Mouse (Mus musculus): ENCODE data around the gene Gatad2a. TPM values are rescaled to one million over a fixed set of nuclear protein-coding genes. Genes with fewer than 3 reads are reported as not detected.

Gene Gatad2a
- polyA plus RNA-seq, 1 experiment from 2014 or later: 57.4 TPM

GRCm38 (mm10) chr8:69861251-69861650 is 134.9 kb downstream of the Gatad2a start:
- ATAC-seq (replicated peaks; ENCODE audit: low FRiP score, low TSS enrichment, low read depth): no peak
- Histone ChIP-seq H3K4me1 (replicated peaks; ENCODE audit: control insufficient read depth, insufficient read depth, low read length) (no peaks in the 10 kb centered on the region), H3K4me3 (ENCODE audit: low read depth, low read length) (no peak overlapping the region), H3K27ac (ENCODE audit: low read depth) (no peak overlapping the region), H3K9me3 (ENCODE audit: control insufficient read depth, low read length) (no peaks in the 10 kb centered on the region), H3K36me3 (ENCODE audit: control insufficient read depth, insufficient read depth, low read length) (no peaks in the 10 kb centered on the region), H3K4me2 (ENCODE audit: low read length) (no peak overlapping the region), H3K27me3 (replicated peaks; ENCODE audit: control insufficient read depth, insufficient read depth, low read length) (no peaks in the 10 kb centered on the region), H3K9ac (ENCODE audit: low read length) (no peak overlapping the region)
- 69% methylated on average over 2 of the region's 2 CpGs for WGBS
- DNase-seq (ENCODE audit: low spot score): no peak

GRCm38 (mm10) chr8:69860807-69861206 is 135.4 kb downstream of the Gatad2a start:
- Histone ChIP-seq H3K4me1 (replicated peaks; ENCODE audit: control insufficient read depth, insufficient read depth, low read length) (no peaks in the 10 kb centered on the region), H3K4me3 (ENCODE audit: low read depth, low read length) (no peak overlapping the region), H3K4me2 (ENCODE audit: low read length) (no peak overlapping the region), H3K27ac (ENCODE audit: low read depth) (no peak overlapping the region), H3K9me3 (ENCODE audit: control insufficient read depth, low read length) (no peaks in the 10 kb centered on the region), H3K27me3 (replicated peaks; ENCODE audit: control insufficient read depth, insufficient read depth, low read length) (no peaks in the 10 kb centered on the region), H3K36me3 (ENCODE audit: control insufficient read depth, insufficient read depth, low read length) (no peaks in the 10 kb centered on the region), H3K9ac (ENCODE audit: low read length) (no peak overlapping the region)
- 58% methylated on average over 4 of the region's 4 CpGs for WGBS
- ATAC-seq (replicated peaks; ENCODE audit: low FRiP score, low TSS enrichment, low read depth) (no peak), DNase-seq (ENCODE audit: low spot score) (no peak)

Other genes starting within 250 kb of the Gatad2a start
- 5.6 and 5.8 TPM in 2 replicates for gene Zfp963, start 246.4 kb downstream of the Gatad2a start, polyA plus RNA-seq (2014; fragmentation: Nextera tagmentation; extraction: Ambion mirVana)
- 0.73 and 1.3 TPM in 2 replicates for gene Gm20422, start 221.5 kb downstream of the Gatad2a start, polyA plus RNA-seq (2014; fragmentation: Nextera tagmentation; extraction: Ambion mirVana)
- gene Atp13a1, start 205.2 kb downstream of the Gatad2a start, polyA plus RNA-seq (2014; fragmentation: Nextera tagmentation; extraction: Ambion mirVana): 52.6 and 55.9 TPM in 2 replicates
- 27.4 and 27.5 TPM in 2 replicates for gene Zfp866, start 205.2 kb downstream of the Gatad2a start, polyA plus RNA-seq (2014; fragmentation: Nextera tagmentation; extraction: Ambion mirVana)
- 10.4 and 12.3 TPM in 2 replicates for gene Gmip, start 187.7 kb downstream of the Gatad2a start, polyA plus RNA-seq (2014; fragmentation: Nextera tagmentation; extraction: Ambion mirVana)
- 1.0 and 1.2 TPM in 2 replicates for gene Lpar2, start 174.0 kb downstream of the Gatad2a start, polyA plus RNA-seq (2014; fragmentation: Nextera tagmentation; extraction: Ambion mirVana)
- gene Pbx4, start 163.9 kb downstream of the Gatad2a start, polyA plus RNA-seq (2014; fragmentation: Nextera tagmentation; extraction: Ambion mirVana): 5.7 and 6.3 TPM in 2 replicates
- 0.44 and 0.57 TPM in 2 replicates for gene Cilp2, start 108.7 kb downstream of the Gatad2a start, polyA plus RNA-seq (2014; fragmentation: Nextera tagmentation; extraction: Ambion mirVana)
- gene Tssk6, start 94.2 kb downstream of the Gatad2a start, polyA plus RNA-seq (2014; fragmentation: Nextera tagmentation; extraction: Ambion mirVana): 3.3 and 4.0 TPM in 2 replicates
- gene Ndufa13, start 93.8 kb downstream of the Gatad2a start, polyA plus RNA-seq (2014; fragmentation: Nextera tagmentation; extraction: Ambion mirVana): 215 and 222 TPM in 2 replicates
- gene Yjefn3, start 93.7 kb downstream of the Gatad2a start, polyA plus RNA-seq (2014; fragmentation: Nextera tagmentation; extraction: Ambion mirVana): 4.1 and 5.0 TPM in 2 replicates
- gene Mau2, start 46.4 kb upstream of the Gatad2a start, polyA plus RNA-seq (2014; fragmentation: Nextera tagmentation; extraction: Ambion mirVana): 46.9 and 54.5 TPM in 2 replicates
- gene Sugp1, start 46.4 kb upstream of the Gatad2a start, polyA plus RNA-seq (2014; fragmentation: Nextera tagmentation; extraction: Ambion mirVana): 34.2 and 34.4 TPM in 2 replicates
- gene Tm6sf2, start 76.5 kb upstream of the Gatad2a start, polyA plus RNA-seq (2014; fragmentation: Nextera tagmentation; extraction: Ambion mirVana): 1.9 and 3.0 TPM in 2 replicates
- gene Hapln4, start 87.1 kb upstream of the Gatad2a start, polyA plus RNA-seq (2014; fragmentation: Nextera tagmentation; extraction: Ambion mirVana): not detected in 2 replicates
- gene Ncan, start 124.5 kb upstream of the Gatad2a start, polyA plus RNA-seq (2014; fragmentation: Nextera tagmentation; extraction: Ambion mirVana): 1.9 TPM in 2 replicates
- gene Nr2c2ap, start 134.9 kb upstream of the Gatad2a start, polyA plus RNA-seq (2014; fragmentation: Nextera tagmentation; extraction: Ambion mirVana): 29.5 and 29.9 TPM in 2 replicates
- gene Rfxank, start 142.8 kb upstream of the Gatad2a start, polyA plus RNA-seq (2014; fragmentation: Nextera tagmentation; extraction: Ambion mirVana): 11.6 and 15.1 TPM in 2 replicates
- gene Borcs8, start 143.1 kb upstream of the Gatad2a start, polyA plus RNA-seq (2014; fragmentation: Nextera tagmentation; extraction: Ambion mirVana): 49.2 and 50.8 TPM in 2 replicates
- 0.13 and 0.43 TPM in 2 replicates for gene Mef2b, start 143.3 kb upstream of the Gatad2a start, polyA plus RNA-seq (2014; fragmentation: Nextera tagmentation; extraction: Ambion mirVana)
- 44.1 and 50.8 TPM in 2 replicates for gene Tmem161a, start 176.0 kb upstream of the Gatad2a start, polyA plus RNA-seq (2014; fragmentation: Nextera tagmentation; extraction: Ambion mirVana)
- 3.9 and 4.0 TPM in 2 replicates for gene Slc25a42, start 215.9 kb upstream of the Gatad2a start, polyA plus RNA-seq (2014; fragmentation: Nextera tagmentation; extraction: Ambion mirVana)
- 28.1 and 31.7 TPM in 2 replicates for gene Sugp2, start 237.8 kb upstream of the Gatad2a start, polyA plus RNA-seq (2014; fragmentation: Nextera tagmentation; extraction: Ambion mirVana)
- 24.4 and 25.8 TPM in 2 replicates for gene Armc6, start 238.1 kb upstream of the Gatad2a start, polyA plus RNA-seq (2014; fragmentation: Nextera tagmentation; extraction: Ambion mirVana)